Mouse (Mus musculus) heart, adult 8-10 months (tissue): ENCODE data around the gene Orm2. TPM values are rescaled to one million over a fixed set of nuclear protein-coding genes. Genes with fewer than 3 reads are reported as not detected.

Source experiments
- DNase-seq: peaks from one replicate; pipeline ENCODE4 v3.0.0; 2022; ENCODE audit warnings: low spot score
- total RNA-seq, 4 experiments: library from RNA; stranded (reverse); gene quantifications; 2 replicates each; pipeline ENCODE4 v1.2.4; 2022

Orm2 gene
- total RNA-seq = under 1 TPM in 2 of 4 experiments, not detected in 2; 0.34 to 0.37 TPM

- peak; percentile 14 for DNase-seq
Measured at GRCm38 (mm10) chr4:63362150-63362549, at the start of gene Orm2. Gene Orm2 (plus strand): TSS chr4:63362449.

DNA sequence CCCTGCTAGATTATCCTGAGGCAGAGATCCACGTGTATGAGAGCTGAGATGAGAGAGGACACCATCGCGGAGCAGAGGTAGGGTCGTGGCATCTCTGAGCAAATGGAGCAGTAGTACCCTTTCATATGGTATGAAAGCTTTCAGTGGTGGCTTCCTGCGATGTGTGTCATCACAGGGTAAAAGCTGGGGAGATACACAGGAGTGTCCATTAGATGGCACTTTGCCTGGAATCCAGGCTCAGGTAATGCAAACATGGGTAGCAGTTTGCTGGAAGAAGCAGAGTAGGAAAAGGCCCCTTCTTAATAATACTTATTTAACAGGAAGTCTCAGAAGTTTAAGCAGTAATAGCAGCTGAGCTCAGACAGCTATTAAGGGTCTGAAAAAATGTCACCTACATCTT is 48.2 kb upstream of the Orm2 start:
- DNase-seq = no peak

GRCm38 (mm10) chr4:63316076-63316746 is 46.0 kb upstream of the Orm2 start:
- peak; percentile 41 for DNase-seq

DNA sequence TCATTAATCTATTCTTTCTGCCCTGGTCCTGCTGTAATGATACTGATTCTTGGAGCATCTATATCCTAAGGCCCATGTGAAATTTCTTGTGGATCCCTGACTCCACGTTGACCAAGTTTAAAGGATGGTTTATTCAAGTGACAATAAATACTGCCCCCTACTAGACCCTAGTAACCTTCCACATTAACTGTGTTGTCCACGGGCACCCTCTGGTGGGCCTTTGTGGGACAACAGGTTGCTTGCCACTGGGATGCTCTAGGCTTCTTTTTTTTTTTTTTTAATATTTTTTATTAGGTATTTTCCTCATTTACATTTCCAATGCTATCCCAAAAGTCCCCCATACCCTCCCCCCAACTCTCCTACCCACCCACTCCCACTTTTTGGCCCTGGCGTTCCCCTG is 42.7 kb upstream of the Orm2 start:
- peak; percentile 57 for DNase-seq

DNA sequence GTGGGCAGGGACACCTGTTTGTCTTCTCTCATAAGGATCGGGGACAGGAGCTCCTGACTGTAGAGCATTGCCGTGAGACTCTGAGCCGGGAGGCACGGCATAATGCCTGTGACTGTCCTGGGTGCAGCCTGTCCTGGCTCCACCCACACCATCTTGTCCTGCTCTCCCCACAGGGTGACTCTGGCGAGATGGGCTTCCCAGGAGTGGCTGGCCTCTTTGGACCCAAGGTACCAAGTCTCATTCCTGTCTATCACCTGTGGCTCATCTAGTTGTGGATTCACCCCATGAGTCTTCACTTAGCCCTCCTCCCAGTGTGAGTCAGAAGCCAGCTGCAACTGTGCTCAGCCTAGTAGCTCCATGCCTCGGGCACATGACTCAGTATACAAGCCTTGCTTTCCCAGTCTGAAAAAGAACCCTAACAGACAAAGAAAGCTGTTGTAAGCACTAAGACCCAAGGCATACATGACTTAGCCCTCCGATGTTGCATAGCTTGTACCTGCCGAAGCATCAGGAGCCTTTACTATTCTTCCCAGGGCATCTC is 38.9 kb upstream of the Orm2 start:
- no peak for DNase-seq

DNA sequence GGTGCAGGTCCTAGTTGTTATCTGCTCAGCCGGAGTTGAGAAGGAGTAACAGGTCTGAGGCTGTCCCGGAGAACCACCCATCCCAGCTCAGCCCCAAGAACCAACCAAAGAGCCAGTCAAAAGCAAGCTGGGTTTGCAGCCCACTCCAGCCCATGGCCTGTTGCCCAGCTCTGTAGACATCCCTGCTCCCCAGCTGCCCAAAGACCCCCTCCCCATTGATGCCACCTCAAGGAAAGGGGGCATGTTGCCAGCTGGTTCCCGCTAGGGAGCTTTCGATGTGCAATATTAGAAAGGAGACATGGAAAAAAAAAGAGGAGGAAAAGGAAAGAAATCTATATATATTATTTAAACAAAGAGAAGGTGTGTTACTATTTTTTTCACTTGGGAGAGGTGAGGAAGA is 28.8 kb upstream of the Orm2 start:
- no peak for DNase-seq

DNA sequence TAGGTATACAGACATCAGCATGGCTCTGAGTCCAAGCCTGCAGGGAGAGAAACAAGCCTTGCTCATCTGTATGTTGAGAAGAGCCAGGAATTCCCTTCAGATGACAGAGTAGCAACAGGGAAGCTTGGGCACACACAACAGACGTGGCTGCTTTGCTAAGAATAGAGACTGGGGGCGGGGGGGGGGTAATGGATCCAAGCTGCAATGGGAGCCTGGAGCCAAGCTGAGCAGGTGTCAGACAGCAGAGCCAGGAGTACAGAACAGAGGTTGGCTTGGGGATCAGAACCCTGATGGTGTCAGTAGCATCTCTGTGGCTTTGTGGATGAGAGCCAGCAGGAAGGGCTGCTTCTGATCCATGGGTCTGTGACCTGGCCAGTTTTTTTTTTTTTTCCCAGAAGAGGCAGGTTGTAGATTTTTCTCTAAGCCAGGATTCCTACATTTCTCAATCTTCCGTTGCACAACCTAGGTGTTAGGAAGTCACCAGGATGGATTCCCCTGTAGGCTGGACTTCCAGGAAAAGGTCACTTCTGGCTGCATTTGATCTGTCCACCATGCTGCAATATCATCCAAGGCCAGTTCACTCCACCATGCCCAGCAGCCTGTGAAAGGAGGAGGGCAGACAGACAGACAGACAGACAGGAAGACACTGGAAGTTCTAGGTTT is 23.7 kb upstream of the Orm2 start:
- no peak for DNase-seq

DNA sequence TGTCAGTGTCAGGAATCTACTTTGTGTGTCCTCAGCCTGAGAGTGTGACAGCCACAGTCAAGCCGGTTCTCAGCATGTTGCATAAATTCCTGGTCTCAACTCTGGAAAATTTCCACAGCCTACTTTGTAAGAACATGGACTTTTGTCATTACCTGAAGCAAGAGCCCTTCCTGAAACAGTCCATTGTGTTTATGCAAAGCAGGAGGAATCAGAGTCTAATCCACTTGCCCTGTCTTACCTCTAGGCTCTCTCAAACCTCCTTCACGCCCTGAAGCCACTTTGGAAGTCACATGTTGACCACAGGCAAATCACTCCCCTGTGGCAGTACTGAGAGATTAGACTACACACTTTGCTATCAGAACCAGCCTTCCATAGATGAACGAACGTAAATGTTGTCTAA is 19.8 kb upstream of the Orm2 start:
- DNase-seq = no peak

GRCm38 (mm10) chr4:63343608-63344007 is 18.6 kb upstream of the Orm2 start:
- DNase-seq = no peak

GRCm38 (mm10) chr4:63344295-63344694 is 18.0 kb upstream of the Orm2 start, which contains the start of gene Orm1:
Gene Orm1 (plus strand): TSS chr4:63344560.
- no peak for DNase-seq

DNA sequence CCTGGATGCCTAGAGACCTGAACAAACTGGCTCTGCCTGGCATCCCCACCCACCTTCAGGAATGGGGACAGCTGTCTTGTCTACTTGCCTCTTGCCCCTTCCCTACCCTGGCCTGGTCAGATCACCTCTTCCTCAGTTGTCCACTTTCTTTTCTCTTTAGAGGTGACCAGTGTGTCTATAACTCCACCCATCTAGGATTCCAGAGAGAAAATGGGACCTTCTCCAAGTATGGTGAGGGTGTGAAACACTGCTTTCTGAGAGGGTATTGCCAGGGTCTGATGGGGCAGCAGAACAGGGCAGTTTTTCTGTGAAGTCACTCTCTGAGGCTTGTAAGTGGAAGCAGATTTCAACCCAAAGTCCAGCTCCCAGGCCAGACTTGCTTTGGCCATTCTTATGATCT is 17.0 kb upstream of the Orm2 start:
- no peak for DNase-seq

DNA sequence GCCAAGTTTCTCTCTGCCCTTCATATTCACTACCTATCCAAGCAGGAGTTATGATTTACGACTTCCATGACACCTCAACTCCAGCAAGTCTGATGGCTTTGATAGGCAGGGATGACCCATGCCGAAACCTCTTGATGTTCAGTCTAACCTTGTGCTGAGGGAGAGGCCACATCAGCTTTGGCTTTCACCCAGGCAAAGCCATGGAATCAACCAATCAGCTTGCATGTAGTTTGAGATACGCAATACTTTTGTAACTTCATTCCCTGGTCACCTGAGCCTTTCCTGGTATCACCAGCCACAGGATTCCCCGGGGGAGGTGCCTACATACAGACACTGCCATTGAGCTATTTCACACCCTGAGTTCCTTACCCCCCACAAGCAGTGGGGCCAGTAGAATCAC is 15.6 kb upstream of the Orm2 start:
- no peak for DNase-seq

DNA sequence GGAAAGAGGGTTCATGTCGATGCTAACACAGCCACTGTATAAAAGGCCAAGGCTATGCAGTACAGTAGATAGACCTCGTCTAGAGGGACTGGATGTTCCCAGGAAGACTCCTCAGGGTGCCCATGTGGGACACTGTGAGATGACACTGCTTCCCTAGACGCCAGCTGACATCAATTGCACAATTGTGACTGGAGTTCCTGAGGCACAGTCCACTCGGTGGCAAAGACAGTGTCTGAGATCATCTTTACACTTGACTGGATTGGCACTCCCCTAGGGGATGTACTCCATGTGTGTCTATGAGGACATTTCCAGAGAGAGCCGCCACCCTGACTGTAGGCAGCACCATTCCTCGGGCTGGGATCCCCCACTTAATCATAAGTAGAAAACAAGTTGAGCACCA is 13.7 kb upstream of the Orm2 start:
- DNase-seq = no peak

DNA sequence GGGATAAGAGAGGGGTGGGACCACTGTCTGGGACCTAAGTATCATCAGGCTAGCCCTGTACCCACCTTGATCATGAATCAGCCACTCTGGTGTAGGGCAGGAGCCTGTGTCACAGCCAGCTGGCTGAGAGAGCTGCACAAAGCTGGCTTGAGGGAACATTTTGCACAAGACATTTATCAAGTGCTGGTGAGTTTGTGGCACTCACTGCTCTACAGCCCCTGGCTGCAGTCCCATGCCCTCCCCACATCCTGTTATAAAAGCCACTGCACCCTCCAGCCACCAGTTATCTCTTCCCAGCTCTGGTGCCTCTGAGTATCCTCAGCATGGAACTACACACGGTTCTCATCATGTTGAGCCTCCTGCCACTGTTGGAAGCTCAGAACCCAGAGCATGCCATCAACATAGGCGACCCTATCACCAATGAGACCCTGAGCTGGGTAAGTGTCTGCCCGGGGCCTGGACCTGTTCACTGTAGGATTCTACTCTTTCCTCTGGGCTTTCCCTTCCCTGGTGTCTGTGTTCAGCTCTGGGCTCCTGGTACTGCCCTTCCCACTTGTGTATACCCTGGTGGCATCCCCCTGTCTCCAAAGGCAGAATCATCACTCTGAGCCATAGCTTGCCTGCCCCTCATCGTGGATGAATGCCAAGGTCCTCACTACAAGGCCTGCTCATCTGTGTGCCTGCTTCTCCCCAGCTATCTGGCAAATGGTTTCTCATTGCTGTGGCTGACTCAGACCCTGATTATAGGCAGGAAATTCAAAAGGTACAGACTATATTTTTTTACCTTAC is 6.2 kb upstream of the Orm2 start, which contains the start of gene Orm3:
Orm3 (plus strand) TSS at position 286 of the 789 bp plus-strand sequence.
- peak; percentile 61 for DNase-seq

DNA sequence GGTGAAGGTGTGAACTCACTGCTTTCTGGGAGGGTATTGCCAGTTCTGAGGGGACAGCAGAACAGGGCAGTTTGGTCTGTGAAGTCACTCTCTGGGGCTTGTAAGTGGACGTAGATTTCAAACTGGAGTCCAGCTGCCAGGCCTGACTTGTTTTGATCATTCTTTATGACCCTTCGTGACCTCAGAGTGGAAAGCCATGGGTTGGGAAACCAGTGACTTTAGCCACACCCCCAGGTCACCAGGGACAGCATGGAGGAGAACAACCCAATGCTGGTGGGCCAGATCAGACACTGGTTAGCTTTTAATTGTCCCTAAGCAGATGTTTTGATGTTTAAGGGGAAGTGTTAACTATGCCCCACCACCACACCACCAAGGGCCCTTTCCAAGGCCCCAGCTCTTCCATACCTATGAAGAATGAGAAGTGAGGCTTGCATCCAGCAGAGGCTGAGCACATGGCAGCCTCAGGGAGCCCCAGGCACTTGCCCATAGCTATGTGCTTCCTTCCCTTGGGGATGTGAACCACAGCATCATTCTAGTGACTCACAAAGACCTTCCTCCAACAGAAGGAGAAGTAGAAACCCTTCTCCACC is 5.2 kb upstream of the Orm2 start:
- DNase-seq = no peak

GRCm38 (mm10) chr4:63359861-63360260 is 2.4 kb upstream of the Orm2 start:
- DNase-seq = no peak

DNA sequence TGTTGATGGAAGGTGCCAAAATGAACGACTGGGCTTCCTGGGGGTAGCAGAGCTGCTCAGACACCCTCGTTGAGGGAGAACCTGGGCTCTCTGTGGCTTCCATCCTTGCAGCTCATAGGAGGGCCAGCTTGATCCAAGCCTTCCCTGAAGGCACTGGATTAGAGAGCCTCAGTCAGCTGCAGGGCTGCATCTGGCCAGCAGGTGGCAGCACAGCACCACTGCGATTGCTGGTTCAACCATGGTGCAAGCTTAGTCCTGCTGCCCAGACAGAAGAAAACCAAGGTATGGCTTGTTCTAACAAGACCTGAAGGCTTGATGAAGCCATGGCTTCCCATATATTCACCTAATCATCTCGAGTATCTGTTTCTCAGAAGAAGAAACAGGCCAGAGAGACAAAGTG is 6.3 kb downstream of the Orm2 start:
- peak; percentile 86 for DNase-seq

DNA sequence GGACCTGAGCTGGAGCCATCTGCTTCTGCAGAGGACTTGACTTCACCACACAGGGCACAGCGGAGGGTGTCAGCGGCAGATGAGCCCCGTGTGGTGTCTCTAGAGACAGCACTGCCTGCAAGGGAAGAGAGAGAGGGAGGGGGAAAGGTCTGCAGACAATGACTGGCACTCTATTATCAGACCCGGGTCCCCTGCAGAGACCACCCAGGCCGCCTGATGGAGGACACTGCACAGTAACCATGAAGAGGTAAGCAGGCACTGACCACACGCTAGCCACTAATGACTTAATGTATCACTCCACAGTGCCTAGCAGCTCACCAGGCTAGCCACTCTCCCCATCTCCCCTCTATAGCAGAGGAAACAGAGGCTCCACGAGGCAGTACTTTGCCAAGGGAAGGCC is 8.6 kb downstream of the Orm2 start:
- DNase-seq = no peak

GRCm38 (mm10) chr4:63371890-63372289 is 9.6 kb downstream of the Orm2 start:
- DNase-seq = no peak

DNA sequence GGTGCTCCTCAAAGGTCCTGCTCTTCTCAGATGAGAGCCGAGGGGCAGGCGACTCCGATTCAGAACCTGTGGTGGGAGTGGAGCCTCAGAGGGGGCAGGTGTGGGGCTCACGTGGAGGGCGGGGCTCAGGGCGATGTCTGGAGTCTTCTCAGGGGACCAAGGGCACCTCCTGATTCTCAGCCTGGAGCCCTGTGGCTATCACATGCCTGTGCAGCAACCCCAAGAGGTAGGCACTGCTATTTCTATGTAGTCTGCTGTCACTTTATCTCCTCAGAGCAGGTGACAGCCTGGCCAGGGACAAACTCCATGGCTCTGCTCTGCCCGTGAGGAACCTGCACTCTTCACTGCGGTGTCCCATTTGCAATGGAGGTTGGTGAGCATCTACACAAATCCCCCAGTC is 11.2 kb downstream of the Orm2 start:
- no peak for DNase-seq

DNA sequence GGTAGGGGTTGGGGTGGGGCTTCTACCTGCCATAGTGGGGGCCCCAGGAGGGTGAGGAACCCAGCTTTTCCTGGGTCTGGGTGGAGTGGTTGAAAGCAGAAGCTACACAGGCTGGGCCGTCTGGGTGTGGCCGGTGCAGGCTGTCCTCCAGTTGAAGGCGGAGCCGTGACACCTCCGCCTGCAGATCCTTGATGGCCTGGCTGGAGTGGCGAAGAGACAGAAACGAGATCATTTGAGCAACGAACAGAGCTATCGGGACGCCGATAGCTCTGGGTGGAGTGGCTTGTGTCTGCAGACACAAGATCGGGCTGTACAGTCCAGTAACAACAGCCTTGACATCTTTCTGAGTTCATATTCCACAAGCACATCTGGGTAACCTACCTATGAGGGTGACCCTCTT is 12.1 kb downstream of the Orm2 start:
- no peak for DNase-seq

DNA sequence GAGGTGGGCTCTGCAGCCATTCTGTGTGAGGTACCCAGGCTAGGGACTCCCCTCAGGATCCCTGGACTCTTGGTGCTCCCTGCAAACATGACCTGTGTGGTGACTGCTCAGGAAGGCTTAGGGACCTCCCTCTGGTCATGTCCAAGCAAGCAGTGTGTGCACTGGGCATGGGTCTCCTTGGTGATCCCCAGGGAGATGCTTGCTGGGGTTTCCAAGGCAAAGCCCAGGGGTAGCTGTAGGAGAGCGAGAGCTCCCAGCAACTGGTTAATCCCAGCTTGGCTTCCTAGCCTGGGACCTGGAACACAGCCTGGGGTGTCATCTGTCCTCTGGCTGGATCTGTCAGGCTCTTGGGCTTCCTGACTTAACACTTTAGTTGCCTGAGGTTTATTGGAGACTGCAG is 13.1 kb downstream of the Orm2 start:
- no peak for DNase-seq
